In the genomic region with DNA sequence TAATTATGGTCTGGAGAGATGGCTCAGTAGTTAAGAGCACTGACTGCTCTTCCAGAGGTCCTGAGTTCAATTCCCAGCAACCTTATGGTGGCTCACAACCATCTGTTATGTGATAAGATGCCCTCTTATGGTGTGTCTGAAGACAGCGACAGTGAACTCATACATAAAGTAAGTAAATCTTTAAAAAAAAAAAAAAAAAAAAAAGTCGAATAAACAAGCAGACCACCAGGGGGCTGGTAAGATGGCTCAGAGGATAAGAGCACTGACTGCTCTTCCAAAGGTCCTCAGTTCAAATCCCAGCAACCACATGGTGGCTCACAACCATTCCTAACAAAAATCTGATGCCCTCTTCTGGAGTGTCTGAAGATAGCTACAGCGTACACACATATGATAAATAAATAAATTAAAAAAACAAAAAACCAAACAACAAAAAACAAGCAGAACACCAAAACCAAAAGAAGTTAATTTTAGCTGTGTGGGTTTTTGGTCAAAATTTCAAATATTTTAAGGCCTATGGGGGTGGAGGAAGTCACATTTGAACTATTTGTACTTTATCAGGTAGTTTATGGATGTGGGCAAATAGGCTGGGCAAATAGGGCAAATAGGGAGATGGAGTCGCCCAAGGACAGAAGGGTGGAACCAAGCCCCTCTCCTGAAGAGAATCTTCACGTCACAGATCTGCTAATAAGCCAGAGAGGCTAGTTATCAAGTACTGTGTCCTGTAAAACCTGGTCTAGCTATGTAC, we compare ENCODE assay signal across 1 mouse cellular context.
TF ChIP-seq lines count a peak whose summit lies in the region.

No protein-coding gene starts in this region.

TF ChIP-seq in ES-E14, 5 proteins besides CTCF, POLR2A, EP300 and RAD21:
- peak; percentile 92 for TF ChIP-seq ZNF384 (IDR thresholded peaks at IDR 0.05; ENCODE audit: low read depth, low read length)
